Mouse (Mus musculus) right cerebral cortex, adult 2 months (tissue): ENCODE data around the gene Myt1.
A peak's percentile ranks its signal among the peaks of the same experiment; 100 is the strongest.

Experiments used
- DNase-seq, 2 experiments: peaks; one replicate each; pipeline ENCODE4 v3.0.0; 2021 to 2022; ENCODE audit warnings: low spot score in 2 of 2

Gene Myt1

GRCm38 (mm10) chr2:181763006-181763830, at the start of gene Myt1:
Myt1 (plus strand) TSS chr2:181763332.
- DNase-seq = no peak

GRCm38 (mm10) chr2:181713749-181714148, 49.4 kb upstream of the Myt1 start:
- peak; percentile 69 to 73 for DNase-seq

GRCm38 (mm10) chr2:181714903-181715326, 48.2 kb upstream of the Myt1 start, which contains the start of gene Oprl1:
Oprl1 (plus strand) TSS chr2:181715016.
- DNase-seq = peak; percentile 74 to 82

- DNase-seq = no peak
Observed at GRCm38 (mm10) chr2:181715382-181715781, 47.8 kb upstream of the Myt1 start.

- no peak for DNase-seq
Observed at GRCm38 (mm10) chr2:181716991-181717390, 46.1 kb upstream of the Myt1 start.

GRCm38 (mm10) chr2:181720061-181720460, 43.1 kb upstream of the Myt1 start:
- no peak for DNase-seq

GRCm38 (mm10) chr2:181721200-181721599, 41.9 kb upstream of the Myt1 start:
- DNase-seq = no peak

- peak; percentile 43 to 48 for DNase-seq
Observed at GRCm38 (mm10) chr2:181722213-181722612, 40.9 kb upstream of the Myt1 start.

- no peak for DNase-seq
Observed at GRCm38 (mm10) chr2:181727659-181728262, 35.4 kb upstream of the Myt1 start.

- no peak for DNase-seq
Observed at GRCm38 (mm10) chr2:181730051-181730450, 33.1 kb upstream of the Myt1 start.

- DNase-seq = no peak
Observed at GRCm38 (mm10) chr2:181752626-181753025, 10.5 kb upstream of the Myt1 start.

- no peak for DNase-seq
Observed at GRCm38 (mm10) chr2:181758147-181758725, 4.9 kb upstream of the Myt1 start.

GRCm38 (mm10) chr2:181759041-181759440, 4.1 kb upstream of the Myt1 start:
- peak; percentile 58 to 66 for DNase-seq

- DNase-seq = no peak
Observed at GRCm38 (mm10) chr2:181763886-181764527, 875 bp downstream of the Myt1 start.

GRCm38 (mm10) chr2:181764600-181764999, 1.5 kb downstream of the Myt1 start:
- no peak for DNase-seq

- DNase-seq = no peak
Observed at GRCm38 (mm10) chr2:181765251-181765650, 2.1 kb downstream of the Myt1 start.

- DNase-seq = peak; percentile 36 to 47
Observed at GRCm38 (mm10) chr2:181766672-181767557, 3.8 kb downstream of the Myt1 start.

- DNase-seq = no peak
Observed at GRCm38 (mm10) chr2:181768451-181768850, 5.3 kb downstream of the Myt1 start.

- DNase-seq = no peak
Observed at GRCm38 (mm10) chr2:181769397-181769796, 6.3 kb downstream of the Myt1 start.

- no peak for DNase-seq
Observed at GRCm38 (mm10) chr2:181773203-181773602, 10.1 kb downstream of the Myt1 start.

- DNase-seq = no peak
Observed at GRCm38 (mm10) chr2:181775786-181776185, 12.7 kb downstream of the Myt1 start.
